Mouse (Mus musculus): ENCODE results near the gene Sult2a4.
"Not testable (repeated sequence)": the region's sequence is repeated elsewhere in the genome, so short reads cannot be mapped to it uniquely, and the experiment has no call there.

Sult2a4 gene

GRCm38 (mm10) chr7:13989507-13989906 is at the start of gene Sult2a4:
TSS of gene Sult2a4 (minus strand) at chr7:13989607.
- DNase-seq (ENCODE audit: extremely low read depth, low read depth), result not testable (repeated sequence)

GRCm38 (mm10) chr7:14030831-14031230 is 41.4 kb upstream of the Sult2a4 start:
- DNase-seq (ENCODE audit: extremely low read depth, low read depth), result not testable (repeated sequence)

DNA sequence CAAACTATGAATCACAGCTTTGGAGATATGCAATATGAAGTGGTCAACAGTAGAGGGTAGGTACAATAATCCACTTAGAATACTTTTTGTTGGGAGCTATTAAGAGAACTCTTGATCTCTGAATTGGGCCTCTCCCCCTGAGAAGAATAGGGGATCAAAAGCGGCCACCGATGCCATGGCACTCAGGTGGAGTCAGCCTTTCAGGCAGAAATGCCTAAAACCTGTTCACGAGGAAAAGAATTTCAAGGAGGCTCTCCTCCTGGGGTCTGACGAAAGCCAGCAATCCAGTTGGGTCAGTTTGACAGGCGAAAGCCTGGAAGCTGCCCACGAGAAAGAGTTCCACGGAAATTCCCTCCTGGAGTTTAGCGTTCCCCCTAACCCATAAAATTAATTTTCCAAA is 23.7 kb upstream of the Sult2a4 start:
- DNase-seq (ENCODE audit: extremely low read depth, low read depth), result no peak

DNA sequence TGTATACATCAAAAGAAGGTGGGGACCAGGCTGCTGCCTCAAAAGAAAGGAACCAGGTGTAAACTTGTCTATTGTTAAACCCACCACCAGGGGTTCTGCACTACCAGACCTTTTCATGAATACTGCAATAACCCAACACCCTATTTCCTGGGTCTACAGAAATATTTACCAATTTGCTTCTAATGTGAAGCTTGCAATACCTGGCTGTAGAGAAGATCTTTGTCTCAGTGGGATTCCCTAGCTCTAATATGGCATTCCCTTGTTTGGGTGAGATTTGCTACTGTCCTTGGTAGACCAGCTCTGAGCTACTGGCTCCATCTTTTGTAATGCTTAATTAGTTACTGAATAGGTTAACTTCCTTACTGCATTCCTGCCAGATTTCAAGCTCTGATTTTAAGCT is 21.3 kb upstream of the Sult2a4 start:
- not testable (repeated sequence) for DNase-seq (ENCODE audit: extremely low read depth, low read depth)
